Mouse (Mus musculus): ENCODE data around the gene Dchs2. TPM values are rescaled to one million over a fixed set of nuclear protein-coding genes. Genes with fewer than 3 reads are reported as not detected.
"Not testable (repeated sequence)": the region's sequence is repeated elsewhere in the genome, so short reads cannot be mapped to it uniquely, and the experiment has no call there.

The Dchs2 gene
- polyA plus RNA-seq, 1 experiment from 2014 or later = 0.01 TPM

GRCm38 (mm10) chr3:83117592-83117991 is 10.2 kb upstream of the Dchs2 start:
- Histone ChIP-seq H3K4me2 (no peak overlapping the region), H3K4me1 (replicated peaks) (no peaks in the 10 kb centered on the region), H3K27ac (replicated peaks) (no peak overlapping the region), H3K4me3 (replicated peaks) (no peak overlapping the region), H3K27me3 (no peaks in the 10 kb centered on the region), H3K9ac (no peak overlapping the region), H3K36me3 (replicated peaks) (no peaks in the 10 kb centered on the region), H3K9me3 (replicated peaks) (no peaks in the 10 kb centered on the region)
- no peak for ATAC-seq (ENCODE audit: insufficient read depth)
- WGBS (ENCODE audit: insufficient replicate concordance) = 59% methylated on average over 10 of the region's 10 CpGs

GRCm38 (mm10) chr3:83123945-83124344 is 3.8 kb upstream of the Dchs2 start:
- H3K9me3 ChIP-seq (replicated peaks); H3K36me3 ChIP-seq (replicated peaks); H3K9ac ChIP-seq; H3K4me2 ChIP-seq; H3K4me1 ChIP-seq (replicated peaks); H3K27ac ChIP-seq (replicated peaks); H3K4me3 ChIP-seq (replicated peaks): not testable (repeated sequence)
- 80% methylated on average over 9 of the region's 9 CpGs for WGBS (ENCODE audit: insufficient replicate concordance)
- peaks cover 42% of the 10 kb centered on the region for H3K27me3 ChIP-seq
- peak; percentile 49; the same call in 1 of the 2 replicates for ATAC-seq (ENCODE audit: insufficient read depth)

DNA sequence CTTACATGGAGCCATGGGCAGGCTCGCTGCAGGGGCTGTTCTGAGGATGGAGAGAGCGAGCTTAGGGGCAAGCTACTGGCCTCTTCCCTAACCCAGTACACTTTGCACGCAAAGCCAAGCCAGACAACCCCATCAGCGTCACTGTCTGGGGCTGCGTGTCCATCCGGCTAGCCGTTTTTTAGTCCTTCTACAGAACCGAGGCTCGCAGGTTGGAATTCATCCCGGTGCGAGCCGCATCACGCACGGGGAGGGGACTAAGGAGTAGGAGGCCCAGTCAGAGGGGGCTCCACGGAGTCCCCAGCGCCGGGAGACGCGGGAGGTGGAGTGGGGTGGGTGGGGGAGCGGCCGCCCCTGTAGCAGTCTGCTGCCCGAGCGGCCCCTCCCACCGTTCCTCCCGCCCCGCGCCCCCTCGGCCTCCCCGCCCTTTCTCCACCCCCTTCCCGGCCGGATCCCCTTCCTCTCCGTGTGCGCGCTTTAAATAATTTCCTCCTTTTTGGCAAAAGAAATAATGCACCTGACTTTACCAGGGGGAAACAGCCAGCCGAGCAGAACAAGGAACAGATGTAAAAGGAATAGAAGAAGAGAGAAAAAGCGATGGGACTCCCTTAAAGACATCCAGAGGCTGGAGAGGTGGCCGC is 541 bp upstream of the Dchs2 start:
- Histone ChIP-seq H3K4me2 (peak overlapping the region; percentile 45), H3K36me3 (replicated peaks) (no peaks in the 10 kb centered on the region), H3K27ac (replicated peaks) (no peak overlapping the region), H3K9ac (no peak overlapping the region), H3K4me1 (replicated peaks) (0 out of 2 replicates have a peak, but pooled peaks cover 7% of the 10 kb centered on the region), H3K4me3 (replicated peaks) (peak overlapping the region; percentile 31), H3K9me3 (replicated peaks) (no peaks in the 10 kb centered on the region), H3K27me3 (peaks cover 60% of the 10 kb centered on the region)
- WGBS (ENCODE audit: insufficient replicate concordance) = 1% methylated on average over 37 of the region's 37 CpGs
- ATAC-seq (ENCODE audit: insufficient read depth) = no peak

DNA sequence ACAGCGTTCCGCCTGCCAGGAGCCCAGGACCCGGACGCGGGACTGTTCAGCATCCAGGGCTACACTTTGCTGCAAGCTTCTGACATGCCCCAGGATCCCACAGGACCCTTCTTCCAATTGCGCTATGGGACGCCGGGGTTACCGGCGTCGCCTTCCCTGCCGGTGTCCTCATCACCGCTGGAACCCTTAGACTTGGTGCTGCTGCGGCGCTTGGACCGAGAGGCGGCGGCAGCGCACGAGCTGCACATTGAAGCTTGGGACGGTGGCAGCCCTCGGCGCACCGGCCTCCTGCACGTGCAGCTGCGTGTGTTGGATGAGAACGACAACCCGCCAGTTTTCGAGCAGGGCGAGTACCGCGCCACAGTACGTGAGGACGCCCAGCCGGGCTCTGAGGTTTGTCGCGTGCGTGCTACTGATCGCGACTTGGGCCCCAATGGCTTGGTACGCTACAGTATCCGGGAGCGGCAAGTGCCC is 738 bp downstream of the Dchs2 start:
- ATAC-seq (ENCODE audit: insufficient read depth) = no peak
- H3K4me3 ChIP-seq (replicated peaks) = peak overlapping the region; percentile 31; the same call in 1 of the 2 replicates
- peak overlapping the region; percentile 45 for H3K4me2 ChIP-seq
- no peaks in the 10 kb centered on the region for H3K9me3 ChIP-seq (replicated peaks)
- peaks cover 60% of the 10 kb centered on the region for H3K27me3 ChIP-seq
- WGBS (ENCODE audit: insufficient replicate concordance) = 2% methylated on average over 43 of the region's 43 CpGs
- H3K4me1 ChIP-seq (replicated peaks) = 0 out of 2 replicates have a peak, but pooled peaks cover 7% of the 10 kb centered on the region
- H3K36me3 ChIP-seq (replicated peaks) = no peaks in the 10 kb centered on the region
- no peak overlapping the region for H3K27ac ChIP-seq (replicated peaks)
- H3K9ac ChIP-seq = no peak overlapping the region

- Histone ChIP-seq H3K27ac (replicated peaks) (no peak overlapping the region), H3K4me2 (no peak overlapping the region), H3K4me1 (replicated peaks) (0 out of 2 replicates have a peak, but pooled peaks cover 7% of the 10 kb centered on the region), H3K4me3 (replicated peaks) (no peak overlapping the region), H3K9me3 (replicated peaks) (no peaks in the 10 kb centered on the region), H3K27me3 (peaks cover 60% of the 10 kb centered on the region), H3K36me3 (replicated peaks) (no peaks in the 10 kb centered on the region), H3K9ac (no peak overlapping the region)
- WGBS (ENCODE audit: insufficient replicate concordance) = 3% methylated on average over 22 of the region's 22 CpGs
- no peak for ATAC-seq (ENCODE audit: insufficient read depth)
These were observed 1.4 kb downstream of the Dchs2 start for GRCm38 (mm10) chr3:83129151-83129550.

GRCm38 (mm10) chr3:83136413-83136812 is 8.7 kb downstream of the Dchs2 start:
- Histone ChIP-seq H3K4me3 (replicated peaks) (no peak overlapping the region), H3K9ac (no peak overlapping the region), H3K27ac (replicated peaks) (no peak overlapping the region), H3K9me3 (replicated peaks) (no peaks in the 10 kb centered on the region), H3K27me3 (no peaks in the 10 kb centered on the region), H3K36me3 (replicated peaks) (no peaks in the 10 kb centered on the region), H3K4me1 (replicated peaks) (no peaks in the 10 kb centered on the region), H3K4me2 (no peak overlapping the region)
- no peak for ATAC-seq (ENCODE audit: insufficient read depth)
- WGBS (ENCODE audit: insufficient replicate concordance) = 58% methylated on average over 7 of the region's 7 CpGs

DNA sequence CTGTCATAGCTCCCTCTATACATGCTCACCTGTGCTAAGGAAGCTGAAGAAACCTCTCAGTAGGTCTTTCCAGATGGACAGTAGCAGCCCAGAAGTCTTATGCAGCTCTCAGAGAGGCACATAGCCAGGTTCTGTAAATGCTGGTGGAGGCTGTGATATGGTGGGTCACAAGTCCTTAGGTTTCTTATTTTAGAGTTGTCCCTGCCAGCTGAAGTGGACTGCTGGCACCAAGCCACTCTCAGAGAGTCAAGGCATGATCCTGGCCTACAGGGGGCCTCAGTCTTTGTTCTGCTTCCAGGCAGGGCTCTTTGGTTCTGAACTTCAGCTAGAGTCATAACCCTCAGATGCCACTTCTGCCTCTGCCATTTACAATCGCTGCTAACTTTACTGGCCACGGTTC is 11.1 kb downstream of the Dchs2 start:
- Histone ChIP-seq H3K9me3 (replicated peaks) (no peaks in the 10 kb centered on the region), H3K36me3 (replicated peaks) (no peaks in the 10 kb centered on the region), H3K4me1 (replicated peaks) (no peaks in the 10 kb centered on the region), H3K27ac (replicated peaks) (no peak overlapping the region), H3K4me2 (no peak overlapping the region), H3K27me3 (no peaks in the 10 kb centered on the region), H3K9ac (no peak overlapping the region), H3K4me3 (replicated peaks) (no peak overlapping the region)
- 63% methylated on average over 2 of the region's 2 CpGs for whole genome bisulfite sequencing (ENCODE audit: insufficient replicate concordance)
- ATAC-seq (ENCODE audit: insufficient read depth) = no peak

GRCm38 (mm10) chr3:83145610-83146009 is 17.9 kb downstream of the Dchs2 start:
- H3K4me3 ChIP-seq (replicated peaks) = no peak overlapping the region

GRCm38 (mm10) chr3:83147273-83148054 is 19.7 kb downstream of the Dchs2 start:
- 57% methylated on average over 6 of the region's 6 CpGs for WGBS (ENCODE audit: insufficient replicate concordance)
- no peak overlapping the region for H3K27ac ChIP-seq (replicated peaks)
- H3K9me3 ChIP-seq (replicated peaks) = no peaks in the 10 kb centered on the region
- ATAC-seq (ENCODE audit: insufficient read depth) = no peak
- no peak overlapping the region for H3K4me2 ChIP-seq
- H3K4me3 ChIP-seq (replicated peaks) = no peak overlapping the region
- no peaks in the 10 kb centered on the region for H3K36me3 ChIP-seq (replicated peaks)
- H3K27me3 ChIP-seq = no peaks in the 10 kb centered on the region
- H3K4me1 ChIP-seq (replicated peaks) = no peaks in the 10 kb centered on the region
- H3K9ac ChIP-seq = no peak overlapping the region

More at GRCm38 (mm10) chr3:83145610-83146009, 17.9 kb downstream of the Dchs2 start:
- Histone ChIP-seq H3K9ac (no peak overlapping the region), H3K4me1 (replicated peaks) (no peaks in the 10 kb centered on the region), H3K27me3 (no peaks in the 10 kb centered on the region), H3K4me2 (no peak overlapping the region), H3K36me3 (replicated peaks) (no peaks in the 10 kb centered on the region), H3K9me3 (replicated peaks) (no peaks in the 10 kb centered on the region), H3K27ac (replicated peaks) (no peak overlapping the region)
- no peak for ATAC-seq (ENCODE audit: insufficient read depth)
- WGBS (ENCODE audit: insufficient replicate concordance) = 35% methylated on average over 3 of the region's 3 CpGs

DNA sequence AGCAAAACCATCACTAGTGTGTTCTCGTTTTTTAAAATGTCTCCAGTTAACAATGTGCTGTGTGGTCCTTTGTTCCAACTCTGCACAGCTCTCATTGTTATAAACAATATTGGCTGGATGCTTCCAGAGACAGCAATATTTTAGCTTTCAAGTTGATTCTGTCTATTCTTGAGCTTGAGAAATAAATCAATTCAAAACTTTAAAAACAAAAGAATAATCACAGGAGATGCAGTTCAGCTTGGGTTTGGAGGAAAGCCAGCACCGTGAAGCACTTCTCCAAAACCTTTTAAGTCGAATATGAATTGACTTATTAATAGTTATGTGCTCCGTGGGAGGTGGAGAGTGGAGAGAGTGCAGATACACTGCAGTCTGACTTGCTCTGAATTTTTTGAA is 20.3 kb downstream of the Dchs2 start:
- H3K9ac ChIP-seq = no peak overlapping the region
- no peak overlapping the region for H3K4me3 ChIP-seq (replicated peaks)
- H3K27me3 ChIP-seq = no peaks in the 10 kb centered on the region
- no peaks in the 10 kb centered on the region for H3K36me3 ChIP-seq (replicated peaks)
- no peaks in the 10 kb centered on the region for H3K9me3 ChIP-seq (replicated peaks)
- ATAC-seq (ENCODE audit: insufficient read depth) = no peak
- 39% methylated on average over 4 of the region's 4 CpGs for WGBS (ENCODE audit: insufficient replicate concordance)
- no peak overlapping the region for H3K4me2 ChIP-seq
- H3K27ac ChIP-seq (replicated peaks) = no peak overlapping the region
- no peaks in the 10 kb centered on the region for H3K4me1 ChIP-seq (replicated peaks)

- no peak overlapping the region for H3K9ac ChIP-seq
- WGBS (ENCODE audit: insufficient replicate concordance) = 50% methylated on average over 3 of the region's 3 CpGs
- no peak overlapping the region for H3K4me3 ChIP-seq (replicated peaks)
- H3K4me2 ChIP-seq = no peak overlapping the region
- H3K4me1 ChIP-seq (replicated peaks) = no peaks in the 10 kb centered on the region
- no peaks in the 10 kb centered on the region for H3K27me3 ChIP-seq
- H3K36me3 ChIP-seq (replicated peaks) = no peaks in the 10 kb centered on the region
- H3K27ac ChIP-seq (replicated peaks) = no peak overlapping the region
- no peak for ATAC-seq (ENCODE audit: insufficient read depth)
- no peaks in the 10 kb centered on the region for H3K9me3 ChIP-seq (replicated peaks)
These were observed 20.8 kb downstream of the Dchs2 start for GRCm38 (mm10) chr3:83148508-83148907.

Data from liver, embryonic 15.5 days (tissue).